Mouse (Mus musculus) embryonic facial prominence, embryonic 10.5 days (tissue): ENCODE measurements around the gene Ceacam19. TPM values are rescaled to one million over a fixed set of nuclear protein-coding genes. Genes with fewer than 3 reads are reported as not detected.

ENCODE experiments used
- DNase-seq: peaks from one replicate; pipeline ENCODE4 v3.0.0-alpha.2; 2017; ENCODE audit warnings: low spot score
- H3K27ac ChIP-seq: fragments of 300-500 bp; sonication (generic); replicated peaks from 2 replicates; pipeline ENCODE4 v1.5.1; 2016; ENCODE audit warnings: mild to moderate bottlenecking
- H3K27me3 ChIP-seq: fragments of 300-500 bp; sonication (generic); replicated peaks from 2 replicates; pipeline ENCODE4 v1.6.1; 2016; ENCODE audit warnings: low read depth, mild to moderate bottlenecking; ENCODE audit not compliant: poor library complexity, severe bottlenecking
- H3K36me3 ChIP-seq: fragments of 300-500 bp; sonication (generic); replicated peaks from 2 replicates; pipeline ENCODE4 v1.6.1; 2016; ENCODE audit warnings: mild to moderate bottlenecking, moderate library complexity
- H3K4me1 ChIP-seq: fragments of 300-500 bp; sonication (generic); 2 replicates; pipeline ENCODE4 v1.6.1; 2016
- H3K4me3 ChIP-seq: fragments of 300-500 bp; sonication (generic); 2 replicates; pipeline ENCODE4 v1.5.1; 2016; ENCODE audit warnings: mild to moderate bottlenecking, moderate library complexity
- H3K9me3 ChIP-seq: fragments of 300-500 bp; sonication (generic); 2 replicates; pipeline ENCODE4 v1.6.1; 2016; ENCODE audit warnings: mild to moderate bottlenecking
- WGBS: fragments of 180-500 bp; shearing (Covaris S2); methylation state at CpG from one replicate; pipeline ENCODE4 v1.1.7; 2016; 5-methylcytosine and 5-hydroxymethylcytosine counted together
- polyA plus RNA-seq: library from polyadenylated mRNA; unstranded; fragments of >200 nt; fragmentation: Nextera tagmentation; extraction: Ambion mirVana; gene quantifications from 2 replicates; pipeline ENCODE4 v1.2.1, GENCODE M21; 2016

The Ceacam19 gene
- polyA plus RNA-seq, 1 experiment from 2014 or later: not detected

DNA sequence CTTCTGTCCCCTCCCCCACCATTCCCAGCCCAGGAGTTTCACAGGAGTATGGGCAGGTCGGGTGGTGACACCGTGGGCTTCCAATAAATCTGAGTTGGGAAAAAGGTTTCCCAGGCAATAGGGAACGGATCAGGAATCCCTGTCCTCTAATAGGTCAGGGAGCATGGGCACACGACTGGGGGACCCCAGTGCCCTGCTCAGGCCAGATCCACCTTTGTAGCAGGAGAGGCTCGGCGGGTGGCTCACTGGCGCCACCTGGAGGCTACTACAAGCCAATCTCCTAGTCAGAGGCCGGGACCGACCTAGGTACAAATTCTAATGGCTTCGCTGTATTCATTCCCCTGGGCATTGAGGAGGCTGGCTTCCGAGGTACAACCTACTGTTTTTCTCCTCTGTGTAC lies 44.2 kb downstream of the Ceacam19 start:
- 4% methylated on average over 11 of the region's 11 CpGs for WGBS
- peak; percentile 82 for DNase-seq
- H3K4me1 ChIP-seq: peaks cover 10% of the 10 kb centered on the region
- no peaks in the 10 kb centered on the region for H3K36me3 ChIP-seq
- H3K4me3 ChIP-seq: no peak overlapping the region
- no peak overlapping the region for H3K27ac ChIP-seq
- H3K9me3 ChIP-seq: no peaks in the 10 kb centered on the region
- peaks cover 58% of the 10 kb centered on the region for H3K27me3 ChIP-seq

GRCm38 (mm10) chr7:19842885-19843504 lies 44.8 kb downstream of the Ceacam19 start:
- DNase-seq: no peak
- Histone ChIP-seq H3K36me3 (no peaks in the 10 kb centered on the region), H3K27ac (no peak overlapping the region), H3K9me3 (no peaks in the 10 kb centered on the region), H3K4me1 (peaks cover 10% of the 10 kb centered on the region), H3K27me3 (peaks cover 52% of the 10 kb centered on the region), H3K4me3 (no peak overlapping the region)
- 32% methylated on average over 19 of the region's 19 CpGs for WGBS

GRCm38 (mm10) chr7:19841686-19842413 lies 45.9 kb downstream of the Ceacam19 start:
- Histone ChIP-seq H3K27ac (no peak overlapping the region), H3K36me3 (no peaks in the 10 kb centered on the region), H3K27me3 (peaks cover 41% of the 10 kb centered on the region), H3K4me3 (no peak overlapping the region), H3K9me3 (no peaks in the 10 kb centered on the region), H3K4me1 (no peaks in the 10 kb centered on the region)
- no peak for DNase-seq
- 86% methylated on average over 21 of the region's 21 CpGs for WGBS

DNA sequence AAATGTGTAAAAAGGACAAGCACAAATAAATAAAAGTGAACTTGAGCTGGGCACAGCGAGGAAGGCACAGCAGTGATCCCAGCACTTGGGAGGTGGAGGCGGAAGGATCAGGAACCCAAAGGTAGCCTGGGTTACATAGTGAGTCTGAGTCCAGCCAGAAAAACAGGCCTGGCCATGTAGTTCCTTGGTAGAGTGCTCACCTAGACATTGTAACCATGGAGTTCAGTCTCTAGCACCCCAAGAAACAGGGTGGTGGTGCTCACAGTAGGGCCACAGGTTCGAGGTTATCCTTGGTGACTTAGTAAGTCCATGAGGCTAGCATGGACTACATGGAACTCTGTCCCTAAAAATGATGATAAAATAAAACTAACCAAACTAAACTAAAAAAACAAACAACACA lies 46.8 kb downstream of the Ceacam19 start:
- no peak overlapping the region for H3K27ac ChIP-seq
- no peaks in the 10 kb centered on the region for H3K4me1 ChIP-seq
- H3K36me3 ChIP-seq: no peaks in the 10 kb centered on the region
- H3K4me3 ChIP-seq: no peak overlapping the region
- 80% methylated on average over 3 of the region's 3 CpGs for WGBS
- no peak for DNase-seq
- peaks cover 34% of the 10 kb centered on the region for H3K27me3 ChIP-seq
- no peaks in the 10 kb centered on the region for H3K9me3 ChIP-seq

DNA sequence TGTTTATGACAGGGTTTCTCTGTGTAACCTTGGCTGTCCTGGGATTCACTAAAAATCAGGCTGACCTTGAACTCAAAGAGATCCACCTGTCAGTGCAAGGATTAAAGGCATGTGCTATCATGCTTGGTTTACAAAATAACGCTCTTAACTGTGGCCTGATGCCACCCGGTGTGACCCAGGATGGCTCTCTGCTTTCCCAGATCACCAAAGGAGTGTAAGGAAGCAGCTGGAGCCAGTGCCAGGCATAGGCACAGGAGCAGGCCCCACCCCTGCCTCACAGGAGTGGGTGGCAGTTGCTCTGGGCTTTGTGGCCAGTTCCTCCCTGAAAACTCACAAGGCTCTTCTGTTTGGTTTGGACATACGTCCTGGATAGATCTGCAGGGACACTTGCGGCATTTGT lies 47.4 kb downstream of the Ceacam19 start:
- WGBS: 82% methylated on average over 4 of the region's 4 CpGs
- Histone ChIP-seq H3K27ac (no peak overlapping the region), H3K36me3 (no peaks in the 10 kb centered on the region), H3K9me3 (no peaks in the 10 kb centered on the region), H3K4me1 (no peaks in the 10 kb centered on the region), H3K27me3 (peaks cover 28% of the 10 kb centered on the region), H3K4me3 (no peak overlapping the region)
- no peak for DNase-seq

GRCm38 (mm10) chr7:19836843-19837242 lies 50.9 kb downstream of the Ceacam19 start:
- Histone ChIP-seq H3K4me3 (no peak overlapping the region), H3K4me1 (no peaks in the 10 kb centered on the region), H3K27ac (no peak overlapping the region), H3K36me3 (no peaks in the 10 kb centered on the region), H3K27me3 (no peaks in the 10 kb centered on the region), H3K9me3 (no peaks in the 10 kb centered on the region)
- DNase-seq: no peak
- 63% methylated on average over 3 of the region's 3 CpGs for WGBS

DNA sequence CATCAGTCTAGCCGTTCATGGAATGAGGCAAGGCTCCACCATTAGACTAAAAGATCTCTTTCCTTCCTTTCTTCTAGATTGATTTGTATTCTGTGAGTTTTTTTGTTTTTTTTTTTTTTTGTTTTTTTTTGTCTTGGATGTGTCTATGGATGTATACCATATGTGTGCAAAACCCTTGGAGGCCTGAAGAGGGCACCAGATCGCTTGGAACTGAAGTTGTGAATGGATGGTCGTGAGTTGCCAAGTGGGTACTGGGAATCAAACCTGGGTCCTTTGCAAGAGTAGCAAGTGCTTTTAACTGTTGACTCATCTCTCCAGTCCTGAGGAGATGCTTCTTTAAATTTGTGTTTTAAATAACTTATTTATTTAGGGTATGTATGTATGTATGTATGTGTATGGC lies 53.7 kb downstream of the Ceacam19 start:
- 0 out of 2 replicates have a peak, but pooled peaks cover 2% of the 10 kb centered on the region for H3K9me3 ChIP-seq
- H3K36me3 ChIP-seq: no peaks in the 10 kb centered on the region
- peaks cover 7% of the 10 kb centered on the region; the same call in 1 of the 2 replicates for H3K27me3 ChIP-seq
- no peak overlapping the region for H3K27ac ChIP-seq
- WGBS: 61% methylated on average over 3 of the region's 3 CpGs
- H3K4me3 ChIP-seq: no peak overlapping the region
- no peak for DNase-seq
- peaks cover 9% of the 10 kb centered on the region for H3K4me1 ChIP-seq

DNA sequence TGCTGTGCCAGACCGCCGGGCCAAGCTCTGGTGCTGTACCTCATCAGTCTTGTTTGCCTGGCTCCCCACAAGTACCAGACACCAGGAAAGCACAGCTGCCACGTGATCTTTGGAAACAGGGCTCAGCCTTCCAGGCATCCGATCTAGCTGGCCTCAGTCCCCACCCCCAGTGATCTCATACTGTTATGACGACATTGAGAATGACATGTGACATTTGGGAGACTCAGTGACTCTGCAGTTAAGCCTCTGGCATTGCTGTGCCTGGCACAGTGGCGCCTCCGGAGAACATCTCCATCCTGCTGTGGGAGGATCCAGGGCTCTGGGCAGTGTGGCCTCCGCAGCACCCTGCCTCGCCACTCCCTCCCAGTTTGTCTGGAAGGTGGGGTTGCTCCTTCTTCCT lies 55.9 kb downstream of the Ceacam19 start:
- 0 out of 2 replicates have a peak, but pooled peaks cover 2% of the 10 kb centered on the region for H3K9me3 ChIP-seq
- H3K36me3 ChIP-seq: no peaks in the 10 kb centered on the region
- peaks cover 11% of the 10 kb centered on the region for H3K4me1 ChIP-seq
- no peak overlapping the region for H3K4me3 ChIP-seq
- WGBS: 56% methylated on average over 9 of the region's 9 CpGs
- H3K27ac ChIP-seq: no peak overlapping the region
- H3K27me3 ChIP-seq: peaks cover 8% of the 10 kb centered on the region; the same call in 1 of the 2 replicates
- no peak for DNase-seq

DNA sequence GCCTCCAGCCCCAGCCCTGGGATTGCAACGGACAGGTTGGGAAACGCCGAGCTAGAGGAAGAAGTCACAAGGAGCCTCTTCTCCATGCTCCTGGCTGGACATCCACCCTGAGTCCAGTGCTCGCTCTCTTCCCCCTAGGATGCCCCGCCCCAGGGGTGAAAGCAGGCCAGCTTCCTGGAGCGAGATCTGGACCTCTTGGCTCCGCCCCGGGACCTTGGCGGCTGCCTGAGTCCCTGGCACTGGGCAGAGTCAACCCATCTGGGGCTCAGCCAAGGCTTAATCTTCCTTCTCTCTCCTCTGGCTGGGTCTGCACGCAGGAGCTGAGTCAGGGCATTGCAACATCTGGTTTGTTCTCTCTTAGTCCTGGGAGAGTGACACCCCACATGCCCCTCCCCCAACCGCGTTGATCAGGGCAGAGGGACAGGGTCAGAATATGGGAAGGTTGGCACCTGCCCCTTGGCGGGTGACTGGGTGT lies 57.0 kb downstream of the Ceacam19 start:
- DNase-seq: no peak
- WGBS: 35% methylated on average over 13 of the region's 13 CpGs
- no peak overlapping the region; the same call in 1 of the 2 replicates for H3K27ac ChIP-seq
- no peaks in the 10 kb centered on the region for H3K36me3 ChIP-seq
- no peak overlapping the region for H3K4me3 ChIP-seq
- H3K4me1 ChIP-seq: peaks cover 16% of the 10 kb centered on the region
- H3K9me3 ChIP-seq: 0 out of 2 replicates have a peak, but pooled peaks cover 2% of the 10 kb centered on the region
- peaks cover 13% of the 10 kb centered on the region; the same call in 1 of the 2 replicates for H3K27me3 ChIP-seq

GRCm38 (mm10) chr7:19829694-19830093 lies 58.1 kb downstream of the Ceacam19 start:
- no peak for DNase-seq
- WGBS: 85% methylated on average over 3 of the region's 3 CpGs
- Histone ChIP-seq H3K27me3 (peaks cover 15% of the 10 kb centered on the region; the same call in 1 of the 2 replicates), H3K4me3 (no peak overlapping the region), H3K27ac (no peak overlapping the region), H3K4me1 (peaks cover 17% of the 10 kb centered on the region), H3K9me3 (0 out of 2 replicates have a peak, but pooled peaks cover 2% of the 10 kb centered on the region), H3K36me3 (no peaks in the 10 kb centered on the region)

- 33% methylated on average over 6 of the region's 6 CpGs for WGBS
- peaks cover 43% of the 10 kb centered on the region for H3K4me1 ChIP-seq
- H3K4me3 ChIP-seq: no peak overlapping the region
- H3K36me3 ChIP-seq: no peaks in the 10 kb centered on the region
- no peak overlapping the region for H3K27ac ChIP-seq
- no peak for DNase-seq
- 0 out of 2 replicates have a peak, but pooled peaks cover 2% of the 10 kb centered on the region for H3K9me3 ChIP-seq
- peaks cover 44% of the 10 kb centered on the region for H3K27me3 ChIP-seq
Measured at GRCm38 (mm10) chr7:19826756-19827155, 61.0 kb downstream of the Ceacam19 start.
